Mouse (Mus musculus) cerebellum, adult 2 months (tissue): ENCODE results near the gene Snx15.

Source experiments
- CTCF ChIP-seq: fragments of 200-500 bp; IDR thresholded peaks from 2 replicates; pipeline ENCODE4 v1.5.1; 2011; ENCODE audit warnings: low read depth, mild to moderate bottlenecking, control low read depth, low read length, moderate library complexity, borderline replicate concordance; ENCODE audit not compliant: insufficient read depth
- POLR2A ChIP-seq: fragments of 200-500 bp; IDR thresholded peaks from 2 replicates; pipeline ENCODE4 v1.6.1; 2011; ENCODE audit warnings: low read length, control low read depth, borderline replicate concordance; ENCODE audit not compliant: insufficient read depth

- no peak for TF ChIP-seq POLR2A
- no peak for TF ChIP-seq CTCF
Observed at GRCm38 (mm10) chr19:6113116-6113515, 15.0 kb downstream of the Snx15 start.
